Mouse (Mus musculus): ENCODE measurements around the gene S100a1. TPM values are rescaled to one million over a fixed set of nuclear protein-coding genes. Genes with fewer than 3 reads are reported as not detected.

The S100a1 gene
- polyA plus RNA-seq, 1 experiment from 2014 or later: 7.2 TPM

GRCm38 (mm10) chr3:90508287-90508949 lies 5.8 kb downstream of the S100a1 start:
- WGBS: 5% methylated on average over 20 of the region's 20 CpGs
- Histone ChIP-seq H3K4me1 (peaks cover 20% of the 10 kb centered on the region), H3K4me3 (peak overlapping the region; percentile 99), H3K27me3 (ENCODE audit: low read depth, poor library complexity, severe bottlenecking) (peaks cover 24% of the 10 kb centered on the region), H3K27ac (replicated peaks) (peak overlapping the region; percentile 100), H3K36me3 (peaks cover 44% of the 10 kb centered on the region), H3K9me3 (replicated peaks) (no peaks in the 10 kb centered on the region)
- DNase-seq (ENCODE audit: low spot score): no peak

- H3K4me1 ChIP-seq: peaks cover 17% of the 10 kb centered on the region
- 0 out of 2 replicates have a peak, but pooled peaks cover 5% of the 10 kb centered on the region for H3K27me3 ChIP-seq (ENCODE audit: low read depth, poor library complexity, severe bottlenecking)
- no peaks in the 10 kb centered on the region for H3K9me3 ChIP-seq (replicated peaks)
- H3K27ac ChIP-seq (replicated peaks): no peak overlapping the region
- no peak for DNase-seq (ENCODE audit: low spot score)
- no peak overlapping the region for H3K4me3 ChIP-seq
- peaks cover 64% of the 10 kb centered on the region for H3K36me3 ChIP-seq
- WGBS: 93% methylated on average over 3 of the region's 3 CpGs
Measured at GRCm38 (mm10) chr3:90506362-90506761, 7.8 kb downstream of the S100a1 start.

- Histone ChIP-seq H3K27ac (replicated peaks) (no peak overlapping the region), H3K9me3 (replicated peaks) (no peaks in the 10 kb centered on the region), H3K36me3 (peaks cover 76% of the 10 kb centered on the region), H3K4me3 (no peak overlapping the region), H3K27me3 (ENCODE audit: low read depth, poor library complexity, severe bottlenecking) (no peaks in the 10 kb centered on the region), H3K4me1 (peaks cover 17% of the 10 kb centered on the region)
- DNase-seq (ENCODE audit: low spot score): no peak
- WGBS: 95% methylated on average over 5 of the region's 5 CpGs
Measured at GRCm38 (mm10) chr3:90505216-90505615, 9.0 kb downstream of the S100a1 start.

- WGBS: 82% methylated on average over 4 of the region's 4 CpGs
- Histone ChIP-seq H3K36me3 (peaks cover 93% of the 10 kb centered on the region), H3K9me3 (replicated peaks) (no peaks in the 10 kb centered on the region), H3K4me3 (no peak overlapping the region), H3K27me3 (ENCODE audit: low read depth, poor library complexity, severe bottlenecking) (no peaks in the 10 kb centered on the region), H3K4me1 (peaks cover 14% of the 10 kb centered on the region), H3K27ac (replicated peaks) (no peak overlapping the region)
- DNase-seq (ENCODE audit: low spot score): no peak
Measured at GRCm38 (mm10) chr3:90503444-90503843, 10.7 kb downstream of the S100a1 start.

GRCm38 (mm10) chr3:90497597-90497996 lies 16.6 kb downstream of the S100a1 start:
- no peak for DNase-seq (ENCODE audit: low spot score)
- no peaks in the 10 kb centered on the region for H3K9me3 ChIP-seq (replicated peaks)

GRCm38 (mm10) chr3:90495850-90496525 lies 18.2 kb downstream of the S100a1 start:
- no peak for DNase-seq (ENCODE audit: low spot score)
- no peaks in the 10 kb centered on the region for H3K4me1 ChIP-seq
- 92% methylated on average over 7 of the region's 7 CpGs for WGBS
- H3K36me3 ChIP-seq: peaks cover 65% of the 10 kb centered on the region
- H3K27me3 ChIP-seq (ENCODE audit: low read depth, poor library complexity, severe bottlenecking): no peaks in the 10 kb centered on the region
- no peaks in the 10 kb centered on the region for H3K9me3 ChIP-seq (replicated peaks)
- H3K27ac ChIP-seq (replicated peaks): no peak overlapping the region
- no peak overlapping the region for H3K4me3 ChIP-seq

More at GRCm38 (mm10) chr3:90497597-90497996, 16.6 kb downstream of the S100a1 start:
- Histone ChIP-seq H3K27me3 (ENCODE audit: low read depth, poor library complexity, severe bottlenecking) (no peaks in the 10 kb centered on the region), H3K4me3 (no peak overlapping the region), H3K4me1 (no peaks in the 10 kb centered on the region), H3K27ac (replicated peaks) (no peak overlapping the region), H3K36me3 (peaks cover 81% of the 10 kb centered on the region)

- H3K27ac ChIP-seq (replicated peaks): no peak overlapping the region
- WGBS: 74% methylated on average over 4 of the region's 4 CpGs
- H3K4me1 ChIP-seq: peaks cover 13% of the 10 kb centered on the region
- no peaks in the 10 kb centered on the region for H3K27me3 ChIP-seq (ENCODE audit: low read depth, poor library complexity, severe bottlenecking)
- H3K4me3 ChIP-seq: no peak overlapping the region
- no peak for DNase-seq (ENCODE audit: low spot score)
- H3K36me3 ChIP-seq: peaks cover 53% of the 10 kb centered on the region
- H3K9me3 ChIP-seq (replicated peaks): no peaks in the 10 kb centered on the region
Measured at GRCm38 (mm10) chr3:90493831-90494540, 20.2 kb downstream of the S100a1 start.

GRCm38 (mm10) chr3:90491350-90491749 lies 22.8 kb downstream of the S100a1 start:
- Histone ChIP-seq H3K27ac (replicated peaks) (no peak overlapping the region), H3K27me3 (ENCODE audit: low read depth, poor library complexity, severe bottlenecking) (no peaks in the 10 kb centered on the region), H3K36me3 (peaks cover 53% of the 10 kb centered on the region), H3K4me3 (no peak overlapping the region), H3K9me3 (replicated peaks) (no peaks in the 10 kb centered on the region), H3K4me1 (peaks cover 13% of the 10 kb centered on the region)
- no peak for DNase-seq (ENCODE audit: low spot score)
- 40% methylated on average over 2 of the region's 2 CpGs for WGBS

GRCm38 (mm10) chr3:90490696-90491256 lies 23.4 kb downstream of the S100a1 start, which contains the start of gene Snapin:
TSS of gene Snapin (minus strand) at chr3:90491033.
- 0% methylated on average over 37 of the region's 37 CpGs for WGBS
- H3K9me3 ChIP-seq (replicated peaks): no peaks in the 10 kb centered on the region
- peak within 1 kb of the TSS; percentile 89 for H3K27ac ChIP-seq (replicated peaks)
- no peaks in the 10 kb centered on the region for H3K27me3 ChIP-seq (ENCODE audit: low read depth, poor library complexity, severe bottlenecking)
- peak within 1 kb of the TSS; percentile 83 for H3K4me3 ChIP-seq
- H3K4me1 ChIP-seq: peaks cover 13% of the 10 kb centered on the region
- DNase-seq (ENCODE audit: low spot score): peak; percentile 96
- peaks cover 53% of the 10 kb centered on the region for H3K36me3 ChIP-seq

GRCm38 (mm10) chr3:90488576-90488975 lies 25.6 kb downstream of the S100a1 start:
- Histone ChIP-seq H3K4me1 (peaks cover 13% of the 10 kb centered on the region), H3K36me3 (peaks cover 62% of the 10 kb centered on the region), H3K27ac (replicated peaks) (no peak overlapping the region), H3K9me3 (replicated peaks) (no peaks in the 10 kb centered on the region), H3K4me3 (no peak overlapping the region), H3K27me3 (ENCODE audit: low read depth, poor library complexity, severe bottlenecking) (no peaks in the 10 kb centered on the region)
- WGBS: 90% methylated on average over 6 of the region's 6 CpGs
- no peak for DNase-seq (ENCODE audit: low spot score)

GRCm38 (mm10) chr3:90486998-90487397 lies 27.2 kb downstream of the S100a1 start:
- DNase-seq (ENCODE audit: low spot score): no peak
- H3K27me3 ChIP-seq (ENCODE audit: low read depth, poor library complexity, severe bottlenecking): no peaks in the 10 kb centered on the region
- H3K9me3 ChIP-seq (replicated peaks): no peaks in the 10 kb centered on the region
- no peak overlapping the region for H3K4me3 ChIP-seq
- 87% methylated on average over 5 of the region's 5 CpGs for WGBS
- peaks cover 13% of the 10 kb centered on the region for H3K4me1 ChIP-seq
- no peak overlapping the region for H3K27ac ChIP-seq (replicated peaks)
- peaks cover 77% of the 10 kb centered on the region for H3K36me3 ChIP-seq

- H3K9me3 ChIP-seq (replicated peaks): no peaks in the 10 kb centered on the region
- WGBS: under 1% methylated on average over 45 of the region's 45 CpGs
- DNase-seq (ENCODE audit: low spot score): peak; percentile 97
- no peaks in the 10 kb centered on the region for H3K27me3 ChIP-seq (ENCODE audit: low read depth, poor library complexity, severe bottlenecking)
- peak within 1 kb of the TSS; percentile 94 for H3K4me3 ChIP-seq
- peaks cover 39% of the 10 kb centered on the region for H3K36me3 ChIP-seq
- H3K27ac ChIP-seq (replicated peaks): peak within 1 kb of the TSS; percentile 99
- H3K4me1 ChIP-seq: peaks cover 10% of the 10 kb centered on the region
Measured at GRCm38 (mm10) chr3:90475831-90476611, 38.2 kb downstream of the S100a1 start, which contains the start of gene Ilf2. TSS of gene Ilf2 (plus strand) at chr3:90476126.

All from midbrain, embryonic 10.5 days (tissue).